Mouse (Mus musculus) naive thymus-derived CD4-positive, alpha-beta T cell, adult 2 months (primary cell): Measurements from ENCODE around the gene Dscam.
A peak's percentile ranks its signal among the peaks of the same experiment; 100 is the strongest.

Experiments
- DNase-seq: peaks from one replicate; pipeline ENCODE4 v3.0.0-alpha.2; 2011; ENCODE audit warnings: low read depth

Dscam gene

DNA sequence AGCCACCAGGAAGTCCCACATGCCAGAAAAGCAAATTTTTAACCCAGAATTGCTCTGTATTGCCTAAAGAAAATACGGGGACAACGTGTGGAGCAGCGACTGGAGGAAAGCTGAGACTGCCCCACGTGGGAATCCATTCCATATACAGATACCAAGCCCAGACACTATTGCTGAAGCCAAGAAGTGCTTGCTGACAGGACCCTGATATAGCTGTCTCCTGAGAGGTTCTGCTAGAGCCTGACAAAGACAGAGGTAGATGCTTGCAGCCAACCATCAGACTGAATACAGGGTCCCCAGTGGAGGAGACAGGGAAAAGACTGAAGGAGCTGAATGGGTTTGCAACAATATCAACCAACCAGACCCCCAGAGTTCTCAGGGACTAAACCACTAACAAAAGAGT lies 293.3 kb downstream of the Dscam start:
- DNase-seq, result no peak

DNA sequence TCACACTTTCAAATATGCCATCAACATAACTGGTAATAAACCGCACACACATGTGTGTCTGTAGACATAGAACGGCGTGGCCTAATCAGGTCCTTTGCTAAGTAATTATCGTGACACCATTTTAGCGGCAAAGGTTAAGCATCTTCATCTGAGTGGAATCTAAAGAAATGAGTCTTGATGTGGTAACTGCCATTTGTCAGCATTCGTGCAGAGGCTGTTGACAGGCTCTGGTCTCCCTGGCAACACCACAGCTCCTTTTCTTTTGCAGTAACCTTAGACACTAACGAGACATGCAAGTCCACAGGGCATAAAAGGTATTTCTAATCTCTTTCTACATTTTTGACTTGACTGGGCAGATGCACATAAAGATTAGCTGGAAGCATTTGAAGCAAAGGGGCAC lies 297.8 kb downstream of the Dscam start:
- DNase-seq, result no peak

DNA sequence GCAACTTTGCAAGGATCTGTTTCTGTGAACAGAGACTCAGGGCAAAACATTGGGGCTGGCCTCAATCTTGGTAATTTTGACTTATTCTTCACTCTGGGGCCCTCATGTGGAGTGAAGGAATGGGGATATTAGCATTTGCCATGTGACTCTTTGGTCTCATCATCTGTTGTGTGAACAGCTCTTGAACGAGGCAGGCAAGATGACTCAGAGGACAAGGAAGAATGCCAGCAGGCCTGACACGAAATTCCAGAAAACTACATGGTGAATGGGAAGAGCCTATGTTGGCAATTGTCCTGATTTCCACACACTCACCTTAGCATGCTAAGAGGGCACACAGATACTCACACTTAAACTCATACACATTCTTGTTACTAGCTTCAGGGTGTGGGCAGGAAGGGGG lies 313.0 kb downstream of the Dscam start:
- no peak for DNase-seq

DNA sequence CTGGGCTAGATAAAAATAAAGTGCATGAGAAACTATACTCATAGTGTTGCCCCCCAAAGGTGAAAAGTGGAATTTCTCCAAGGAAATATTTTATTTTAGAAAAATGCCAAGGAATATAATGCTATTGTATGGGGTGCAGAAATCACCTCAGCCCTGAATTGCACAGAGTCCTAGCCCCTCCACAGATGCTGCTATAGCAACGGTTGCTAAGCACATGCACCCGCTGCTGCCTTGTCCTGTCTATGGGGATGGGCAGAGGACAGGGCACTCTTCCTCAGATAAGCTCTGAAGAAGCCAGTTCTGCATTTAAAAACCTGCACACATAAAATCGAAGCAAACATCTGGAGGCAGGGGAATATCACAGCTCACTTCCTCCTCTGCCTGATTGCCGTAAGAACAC lies 315.5 kb downstream of the Dscam start:
- no peak for DNase-seq

DNA sequence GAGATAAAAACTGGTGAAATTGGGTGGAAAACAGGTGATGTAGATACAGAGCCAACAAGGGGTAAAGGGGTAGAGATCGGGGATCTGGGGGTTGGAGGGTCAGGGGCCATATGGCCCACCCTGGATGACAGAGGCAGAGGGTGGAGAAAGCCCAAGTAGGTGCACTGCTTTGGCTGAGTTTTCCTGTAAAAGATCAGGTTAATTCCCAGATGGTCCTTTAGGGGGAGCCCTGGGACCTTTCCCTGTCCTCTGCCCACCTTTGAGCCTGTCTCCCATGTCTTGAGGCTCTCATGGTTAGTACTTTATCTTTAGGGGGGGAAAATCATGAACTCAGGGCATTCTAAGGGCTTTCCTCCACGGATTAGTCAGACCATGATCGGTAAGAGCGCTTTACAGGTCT lies 318.2 kb downstream of the Dscam start:
- peak; percentile 1 for DNase-seq

- no peak for DNase-seq
These were observed 321.6 kb downstream of the Dscam start for GRCm38 (mm10) chr16:96848916-96849315.

DNA sequence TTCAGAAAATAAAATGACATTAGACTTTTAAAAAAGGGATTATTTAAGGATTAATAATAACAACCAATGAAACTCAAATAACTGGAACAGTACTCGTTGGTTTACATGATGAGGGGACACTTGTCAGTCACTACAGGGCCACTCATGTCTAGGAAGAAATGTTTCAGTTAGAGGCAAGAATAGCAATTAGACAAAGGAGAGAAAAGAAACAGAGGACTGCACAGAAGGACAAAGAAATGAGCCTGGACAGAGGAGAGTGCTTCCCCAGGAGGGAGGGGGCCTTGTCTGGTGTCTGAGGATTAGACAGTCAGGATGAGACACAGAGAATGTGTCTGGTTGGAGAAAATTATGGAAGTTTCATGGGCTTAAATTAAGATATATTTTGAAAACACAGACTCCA lies 324.0 kb downstream of the Dscam start:
- no peak for DNase-seq

DNA sequence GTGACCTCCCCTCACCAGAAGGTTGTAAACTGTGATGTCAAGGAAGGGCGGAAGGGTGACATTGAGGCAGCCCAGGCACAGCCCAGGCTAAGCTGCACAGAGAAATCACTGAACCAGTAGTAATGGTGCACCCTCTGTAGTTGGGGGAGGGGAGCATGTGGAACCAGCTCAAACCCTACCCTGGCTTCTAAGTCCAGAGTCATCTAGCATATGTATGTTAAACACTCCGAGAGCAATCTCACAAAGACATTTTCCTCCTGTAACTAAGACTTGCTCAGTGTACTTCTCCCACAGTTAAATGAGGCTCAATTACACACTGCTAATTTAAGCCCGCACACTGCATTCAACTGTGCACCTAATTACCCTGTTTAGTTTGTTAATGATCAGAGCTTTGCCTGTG lies 324.4 kb downstream of the Dscam start:
- no peak for DNase-seq

- no peak for DNase-seq
These were observed 325.0 kb downstream of the Dscam start for GRCm38 (mm10) chr16:96845475-96846098.

DNA sequence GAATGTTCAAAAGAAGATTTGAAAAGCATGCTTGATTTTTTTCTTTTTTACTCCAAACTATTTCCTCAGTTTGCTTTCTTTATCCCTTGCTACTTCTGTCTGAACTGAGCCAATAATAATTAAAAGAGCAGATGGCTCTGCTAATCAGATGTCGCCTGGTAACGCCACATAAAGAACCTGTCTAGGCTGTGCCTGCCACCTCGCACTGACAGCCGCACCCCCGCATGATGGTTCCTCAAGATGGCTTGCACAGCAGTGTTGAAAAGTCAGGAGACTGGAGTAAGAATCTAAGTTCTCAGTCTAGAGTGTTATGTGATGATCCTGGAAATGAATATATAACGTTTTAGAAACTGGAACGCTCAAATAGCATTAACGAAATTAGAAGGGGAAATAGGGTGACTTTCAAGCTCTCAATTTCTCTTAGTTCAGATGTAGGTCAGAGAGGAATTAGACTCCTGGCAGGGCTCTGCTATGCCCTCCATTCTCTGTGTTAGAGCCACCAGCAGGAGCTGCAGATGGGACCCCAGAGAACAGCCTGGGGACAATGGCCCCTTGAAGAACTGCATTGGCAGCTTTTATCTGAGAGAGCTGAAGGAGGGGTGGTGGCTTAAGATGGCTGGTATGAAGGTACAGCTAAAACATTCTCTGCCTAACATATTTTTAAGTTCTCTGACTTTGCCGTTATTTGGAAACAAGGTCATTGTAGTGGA lies 326.7 kb downstream of the Dscam start:
- no peak for DNase-seq

DNA sequence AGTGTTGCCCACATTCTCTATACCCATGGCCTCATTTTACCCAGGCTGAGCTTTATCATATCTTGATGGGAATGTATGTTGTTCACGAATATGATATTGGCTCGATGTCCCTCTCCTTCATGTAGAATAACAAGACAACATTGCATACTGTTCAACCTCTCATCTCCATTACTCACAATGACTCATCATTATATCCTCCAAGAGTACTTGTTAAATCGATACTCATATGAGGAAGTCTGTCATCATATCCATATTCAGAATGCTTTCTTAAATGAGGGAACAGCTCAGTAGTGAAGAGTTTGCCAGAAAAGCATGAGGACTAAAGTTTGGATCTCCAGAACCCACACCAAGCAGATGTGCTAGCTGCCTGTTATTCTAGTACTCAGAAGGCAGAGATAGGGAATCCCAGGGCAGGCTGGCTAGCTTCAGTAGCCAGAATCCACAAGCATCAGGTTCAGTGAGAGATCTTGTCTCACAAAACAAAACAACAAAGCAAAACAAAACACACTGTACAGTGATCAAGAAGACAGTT lies 327.7 kb downstream of the Dscam start:
- no peak for DNase-seq

- DNase-seq, result peak; percentile 26
These were observed 350.9 kb downstream of the Dscam start for GRCm38 (mm10) chr16:96819649-96820048.

DNA sequence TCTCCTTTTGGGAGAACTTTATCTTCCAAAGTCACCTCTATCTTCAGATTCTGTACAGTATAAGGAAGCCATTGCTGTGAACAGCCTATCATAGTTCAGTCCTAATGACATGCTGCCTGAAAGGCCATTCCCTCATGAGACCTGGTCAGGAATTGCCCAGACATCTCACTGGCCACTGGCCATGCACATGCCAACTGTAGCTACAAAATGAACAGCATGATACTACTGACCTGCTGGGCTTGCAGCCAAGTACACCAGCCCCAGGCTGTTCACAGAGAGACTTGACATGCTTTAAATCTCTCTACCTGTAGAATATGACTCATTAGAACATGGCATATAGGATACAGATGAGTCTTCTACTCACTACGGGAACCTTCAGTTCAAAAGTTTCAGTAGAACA lies 364.3 kb downstream of the Dscam start:
- no peak for DNase-seq

GRCm38 (mm10) chr16:96802636-96803035 lies 367.9 kb downstream of the Dscam start:
- DNase-seq, result no peak

DNA sequence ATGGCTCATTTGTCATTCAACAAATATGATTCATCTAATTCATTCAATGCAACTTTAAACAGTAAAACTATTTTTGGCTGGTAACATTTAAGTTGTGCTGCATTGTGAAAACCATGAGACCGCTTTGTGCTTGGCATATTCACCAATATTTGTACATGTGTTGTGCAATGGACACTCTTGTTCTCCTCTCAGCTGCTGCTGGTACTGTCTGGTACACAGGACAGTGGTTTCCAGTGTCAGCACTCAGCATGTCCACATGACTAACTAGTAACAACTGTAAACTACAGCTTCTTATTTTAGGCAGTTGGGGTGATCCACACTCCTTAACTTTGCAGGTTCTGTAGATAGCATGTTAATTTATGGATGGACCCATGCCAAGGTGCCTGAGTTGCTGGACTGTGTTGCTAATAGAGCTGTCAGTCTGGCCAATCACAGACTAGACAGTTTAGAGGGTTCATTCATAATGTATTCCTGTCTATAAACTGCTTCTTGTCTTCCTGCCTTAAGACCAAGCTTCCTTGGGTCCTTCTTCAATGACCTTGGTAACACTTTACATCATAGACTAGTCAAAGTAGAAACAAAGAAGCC lies 368.8 kb downstream of the Dscam start:
- DNase-seq, result no peak

- DNase-seq, result no peak
These were observed 375.1 kb downstream of the Dscam start for GRCm38 (mm10) chr16:96795431-96795830.

DNA sequence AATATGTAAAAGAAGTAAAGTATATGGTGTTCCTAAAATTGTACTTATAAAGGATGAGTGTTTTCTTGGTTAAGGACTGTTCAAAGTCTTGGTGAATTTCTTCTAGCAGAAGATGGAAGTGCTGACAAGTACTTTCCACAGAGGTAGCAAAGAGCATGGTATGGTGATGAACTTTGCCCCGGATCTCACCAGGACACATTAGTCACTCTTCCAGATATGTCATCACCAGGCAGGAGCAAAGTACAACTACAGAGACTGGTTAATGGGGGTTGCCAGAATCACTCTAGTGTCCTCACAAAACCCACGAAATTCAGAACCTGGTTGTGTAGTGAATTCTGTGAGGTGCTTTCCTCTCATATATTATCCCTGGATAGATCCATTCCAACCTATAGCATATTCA lies 379.2 kb downstream of the Dscam start:
- DNase-seq, result no peak

- DNase-seq, result no peak
These were observed 382.3 kb downstream of the Dscam start for GRCm38 (mm10) chr16:96788286-96788685.

DNA sequence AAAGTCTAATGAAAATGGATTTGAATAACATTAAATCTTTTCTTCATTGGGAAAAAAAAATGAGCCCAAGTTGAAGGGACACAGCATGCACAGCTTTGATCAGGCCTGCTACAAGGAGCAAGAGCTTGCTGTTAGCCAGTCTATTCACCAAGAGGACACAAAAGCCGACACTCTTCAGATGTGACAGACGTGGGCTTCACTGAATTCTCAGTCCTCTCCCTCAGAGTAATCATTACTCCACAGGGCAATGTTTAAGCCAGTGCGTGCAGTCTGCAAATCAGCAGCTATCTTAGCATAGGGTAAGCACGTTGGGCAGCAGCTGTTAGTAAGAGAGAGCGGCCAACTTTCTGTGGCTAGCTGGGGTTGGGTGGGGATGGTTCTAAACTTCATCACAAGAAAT lies 391.5 kb downstream of the Dscam start:
- DNase-seq, result no peak

GRCm38 (mm10) chr16:96774245-96774644 lies 396.3 kb downstream of the Dscam start:
- DNase-seq, result no peak

- no peak for DNase-seq
These were observed 402.6 kb downstream of the Dscam start for GRCm38 (mm10) chr16:96767985-96768384.

GRCm38 (mm10) chr16:96767508-96767907 lies 403.0 kb downstream of the Dscam start:
- DNase-seq, result no peak

DNA sequence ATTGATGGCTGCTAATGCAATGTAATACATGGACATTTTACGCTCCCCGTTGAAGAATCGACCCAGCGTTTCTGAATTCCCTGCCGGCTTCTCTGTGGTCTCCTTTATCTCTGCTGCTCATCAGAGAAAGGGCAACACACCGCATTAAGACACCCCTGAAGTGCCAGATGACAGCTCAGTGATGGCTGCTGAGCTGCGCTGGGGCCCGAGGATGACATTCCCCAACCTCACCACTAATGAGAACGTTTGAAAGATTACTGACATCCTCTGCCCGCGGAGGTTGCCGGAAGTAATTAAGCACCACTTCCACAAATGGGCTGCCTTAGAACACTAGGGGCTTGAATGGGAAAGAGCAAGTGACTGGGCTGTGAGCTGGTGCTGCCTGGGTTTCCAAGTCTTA lies 409.3 kb downstream of the Dscam start:
- no peak for DNase-seq
